Mouse (Mus musculus): ENCODE measurements around the gene Traf3ip1.

Traf3ip1 gene

GRCm38 (mm10) chr1:91533961-91534723 is 39.7 kb downstream of the Traf3ip1 start:
- peak; percentile 57 for DNase-seq (ENCODE audit: low spot score)

DNA sequence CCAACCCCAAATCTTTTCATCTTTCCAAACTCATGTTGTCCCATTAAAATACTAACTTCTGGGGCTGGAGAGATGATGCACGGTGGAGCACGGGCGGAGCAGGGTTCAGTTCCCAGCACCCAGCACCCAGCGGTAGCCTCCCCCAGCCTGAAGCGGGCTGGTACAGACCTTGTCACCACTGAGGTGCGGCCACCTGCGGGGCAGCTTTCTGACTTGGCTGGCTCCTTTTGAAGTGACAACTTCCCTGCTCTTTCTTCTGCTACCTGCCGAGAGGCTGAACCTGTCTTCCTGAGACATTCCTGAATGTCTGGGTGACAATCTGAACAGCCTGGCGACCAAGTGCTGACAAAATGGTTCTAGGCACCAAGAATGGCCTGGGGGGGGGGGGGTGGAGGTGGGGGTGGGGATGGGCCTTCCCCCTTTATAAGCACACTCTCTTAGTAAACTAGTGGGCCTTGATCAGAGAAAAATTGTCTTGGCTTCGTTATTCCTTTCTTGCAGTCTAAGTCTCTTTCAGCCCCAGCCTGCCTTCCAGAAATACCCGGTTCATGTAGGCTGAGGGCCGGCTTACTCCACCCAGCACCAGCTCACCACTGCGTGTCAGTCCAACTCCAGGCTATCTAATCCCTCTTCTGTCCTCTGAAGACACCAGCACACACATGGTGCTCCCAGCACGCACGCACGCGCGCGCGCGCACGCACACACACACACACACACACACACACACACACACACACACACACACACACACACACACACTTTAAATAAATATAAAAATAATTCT is 43.5 kb downstream of the Traf3ip1 start:
- no peak for DNase-seq (ENCODE audit: low spot score)

GRCm38 (mm10) chr1:91538570-91538929 is 44.1 kb downstream of the Traf3ip1 start:
- no peak for DNase-seq (ENCODE audit: low spot score)

GRCm38 (mm10) chr1:91539246-91539645 is 44.8 kb downstream of the Traf3ip1 start:
- no peak for DNase-seq (ENCODE audit: low spot score)

- DNase-seq (ENCODE audit: low spot score), result peak; percentile 74
These were observed 45.3 kb downstream of the Traf3ip1 start for GRCm38 (mm10) chr1:91539704-91540270.

- DNase-seq (ENCODE audit: low spot score), result peak; percentile 92
These were observed 45.9 kb downstream of the Traf3ip1 start, which contains the start of gene Asb1 for GRCm38 (mm10) chr1:91540271-91540826. Gene Asb1, plus strand, starts transcription at chr1:91540544.

DNA sequence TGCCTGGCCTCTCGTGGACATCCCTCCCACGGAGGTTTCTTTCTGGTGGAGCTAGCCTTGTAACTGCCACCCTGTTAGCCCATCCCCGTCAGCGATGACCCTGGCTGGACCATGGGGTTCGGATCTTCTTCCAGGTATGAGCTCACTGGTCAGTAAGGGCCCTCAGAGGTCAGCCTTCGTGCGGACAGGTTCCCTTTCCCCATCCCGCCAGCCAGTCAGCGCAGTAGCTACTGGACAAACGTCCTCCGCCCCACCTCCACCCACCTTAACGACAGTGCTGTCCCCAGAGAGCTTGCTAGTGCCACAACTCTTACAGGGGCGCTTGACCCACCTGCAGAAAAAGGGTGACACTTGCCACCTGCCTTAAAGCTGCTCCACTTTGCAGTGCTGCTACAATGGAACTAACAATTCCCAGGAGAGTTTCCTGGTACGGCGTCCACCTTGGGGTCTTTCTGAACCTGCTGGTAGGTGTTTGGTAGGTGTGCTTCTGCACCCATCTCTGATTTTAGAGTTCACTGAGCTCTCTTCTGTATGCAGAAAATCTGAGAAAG is 46.7 kb downstream of the Traf3ip1 start:
- no peak for DNase-seq (ENCODE audit: low spot score)

- DNase-seq (ENCODE audit: low spot score), result no peak
These were observed 49.5 kb downstream of the Traf3ip1 start for GRCm38 (mm10) chr1:91543974-91544373.

DNA sequence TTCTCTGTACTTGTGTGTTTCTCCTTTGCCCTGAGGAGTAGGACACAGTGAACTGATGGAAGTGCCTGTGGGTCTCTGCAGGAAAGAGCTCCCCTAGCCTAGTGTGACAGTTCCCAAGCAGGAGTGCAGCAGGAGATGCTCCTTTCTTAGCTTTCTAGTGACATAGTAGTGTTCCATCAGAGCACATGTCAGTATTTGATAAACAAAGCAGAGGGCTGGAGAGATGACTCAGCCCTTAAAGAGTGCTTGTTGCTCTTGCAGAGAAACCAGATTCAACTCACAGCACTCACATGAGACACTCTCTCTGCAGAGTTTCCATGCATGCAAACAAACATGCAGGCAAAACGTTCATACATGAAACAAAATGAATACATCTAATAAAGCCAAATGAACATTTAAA is 50.8 kb downstream of the Traf3ip1 start:
- DNase-seq (ENCODE audit: low spot score), result no peak

- DNase-seq (ENCODE audit: low spot score), result no peak
These were observed 53.1 kb downstream of the Traf3ip1 start for GRCm38 (mm10) chr1:91547567-91547966.

- DNase-seq (ENCODE audit: low spot score), result no peak
These were observed 54.6 kb downstream of the Traf3ip1 start for GRCm38 (mm10) chr1:91549073-91549472.

GRCm38 (mm10) chr1:91557099-91557498 is 62.7 kb downstream of the Traf3ip1 start:
- DNase-seq (ENCODE audit: low spot score), result no peak

GRCm38 (mm10) chr1:91561226-91561625 is 66.8 kb downstream of the Traf3ip1 start:
- DNase-seq (ENCODE audit: low spot score), result no peak

DNA sequence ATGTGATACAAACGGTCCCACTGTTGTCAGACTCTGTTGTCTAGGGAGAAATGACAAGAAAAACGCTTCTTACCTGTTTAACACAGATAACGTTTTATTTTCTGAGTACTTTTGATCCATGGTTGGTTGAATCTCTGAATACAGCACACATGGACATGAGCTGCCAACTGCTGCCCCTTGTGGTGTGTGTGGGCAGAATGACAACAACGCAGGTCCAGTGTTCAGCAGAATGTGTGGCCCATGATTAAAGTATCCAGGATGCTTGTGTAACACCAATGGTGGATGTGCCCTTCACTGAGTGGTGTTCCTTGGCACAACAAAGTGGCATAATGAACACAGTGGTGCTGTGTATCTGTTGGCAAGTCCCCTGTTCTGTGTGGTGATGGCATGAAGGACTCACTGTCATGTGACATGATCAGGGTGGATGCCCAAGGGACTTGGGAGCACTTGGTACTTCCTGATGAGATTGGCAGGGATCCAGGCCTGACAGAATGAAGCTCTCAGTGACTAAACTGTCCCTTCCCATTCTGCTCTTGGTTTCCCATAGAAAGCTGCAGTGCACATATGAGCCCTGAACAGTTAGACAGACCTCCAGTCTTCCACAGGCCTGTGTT is 68.6 kb downstream of the Traf3ip1 start:
- DNase-seq (ENCODE audit: low spot score), result no peak

DNA sequence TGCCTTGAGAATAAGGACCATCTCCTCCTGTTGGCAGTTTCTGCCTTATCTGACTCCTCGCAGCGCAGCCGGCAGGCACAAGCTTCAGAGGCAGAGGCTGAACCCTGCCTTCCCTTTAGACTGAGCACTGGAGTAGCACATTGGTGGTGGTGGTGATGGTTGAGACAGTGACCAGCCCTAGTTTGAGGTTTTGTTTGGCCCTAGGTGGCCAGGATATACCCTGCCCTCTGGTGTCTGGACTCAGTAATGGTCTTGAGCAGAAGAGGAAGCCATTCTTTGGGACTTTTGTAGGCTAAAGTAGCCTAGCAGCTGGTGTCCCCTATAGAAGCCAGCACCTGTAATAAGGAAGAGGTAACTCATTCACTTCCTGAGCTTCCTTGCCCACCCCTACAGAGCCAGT is 69.6 kb downstream of the Traf3ip1 start:
- DNase-seq (ENCODE audit: low spot score), result no peak

- DNase-seq (ENCODE audit: low spot score), result no peak
These were observed 70.2 kb downstream of the Traf3ip1 start for GRCm38 (mm10) chr1:91564598-91564997.

DNA sequence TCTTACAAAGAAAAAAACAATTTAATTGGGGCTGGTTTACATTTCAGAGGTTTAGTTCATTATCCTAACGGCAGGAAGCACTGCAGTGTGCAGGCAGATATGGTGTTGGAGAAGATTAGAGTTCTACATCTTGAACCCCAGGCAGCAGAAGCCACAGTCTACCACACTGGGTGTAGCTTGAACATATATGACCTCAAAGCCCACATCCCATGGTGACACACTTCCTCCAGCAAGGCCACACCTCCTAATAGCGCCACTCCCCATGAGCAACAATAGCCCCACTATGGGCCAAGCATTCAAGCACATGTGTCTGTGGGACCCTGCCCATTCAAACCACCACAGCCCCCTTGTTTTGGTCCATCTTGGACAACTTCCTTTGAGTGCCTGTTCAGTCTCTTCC is 72.8 kb downstream of the Traf3ip1 start:
- no peak for DNase-seq (ENCODE audit: low spot score)

- no peak for DNase-seq (ENCODE audit: low spot score)
These were observed 78.0 kb downstream of the Traf3ip1 start for GRCm38 (mm10) chr1:91572458-91572857.

GRCm38 (mm10) chr1:91574208-91574607 is 79.8 kb downstream of the Traf3ip1 start:
- no peak for DNase-seq (ENCODE audit: low spot score)

DNA sequence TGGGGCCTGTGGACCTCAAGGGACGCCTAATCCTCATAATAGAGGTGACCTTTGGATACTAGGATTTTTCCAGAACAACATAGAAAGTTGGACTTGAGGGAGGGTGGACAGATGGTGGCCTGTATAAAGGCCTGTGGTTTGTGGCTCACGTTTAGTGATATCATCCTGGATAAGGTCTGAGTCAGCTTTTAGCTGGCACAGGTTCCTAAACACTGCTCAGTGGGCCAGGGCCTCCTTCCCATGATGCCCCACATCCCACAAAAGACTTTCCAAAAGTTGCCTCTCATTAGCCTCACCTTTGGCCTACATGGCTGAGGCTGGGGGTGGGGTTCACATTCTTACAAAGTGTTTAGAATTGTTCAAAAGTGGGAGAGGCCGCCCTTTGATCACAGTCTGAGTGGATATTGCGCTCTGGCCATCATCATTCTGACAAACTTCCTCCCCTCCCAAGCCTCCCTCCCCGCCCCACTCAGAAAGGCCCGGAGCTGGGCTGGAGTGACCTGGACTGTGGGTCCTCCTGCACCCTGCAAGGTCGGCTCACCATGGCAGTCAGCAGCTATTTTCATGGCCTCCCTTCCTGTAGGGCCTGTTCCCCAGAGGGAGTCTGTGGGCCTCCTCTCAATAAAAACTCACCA is 83.6 kb downstream of the Traf3ip1 start:
- no peak for DNase-seq (ENCODE audit: low spot score)

All from spleen, adult 12 weeks (tissue).